Mouse (Mus musculus) CD4-positive, CD25-positive, alpha-beta regulatory T cell, adult 2 months (primary cell): ENCODE results near the gene Igf2bp3.
A peak's percentile ranks its signal among the peaks of the same experiment; 100 is the strongest.

Experiments used
- DNase-seq: peaks from one replicate; pipeline ENCODE4 v3.0.0-alpha.2; 2012; ENCODE audit warnings: low read depth, low spot score

The Igf2bp3 gene

DNA sequence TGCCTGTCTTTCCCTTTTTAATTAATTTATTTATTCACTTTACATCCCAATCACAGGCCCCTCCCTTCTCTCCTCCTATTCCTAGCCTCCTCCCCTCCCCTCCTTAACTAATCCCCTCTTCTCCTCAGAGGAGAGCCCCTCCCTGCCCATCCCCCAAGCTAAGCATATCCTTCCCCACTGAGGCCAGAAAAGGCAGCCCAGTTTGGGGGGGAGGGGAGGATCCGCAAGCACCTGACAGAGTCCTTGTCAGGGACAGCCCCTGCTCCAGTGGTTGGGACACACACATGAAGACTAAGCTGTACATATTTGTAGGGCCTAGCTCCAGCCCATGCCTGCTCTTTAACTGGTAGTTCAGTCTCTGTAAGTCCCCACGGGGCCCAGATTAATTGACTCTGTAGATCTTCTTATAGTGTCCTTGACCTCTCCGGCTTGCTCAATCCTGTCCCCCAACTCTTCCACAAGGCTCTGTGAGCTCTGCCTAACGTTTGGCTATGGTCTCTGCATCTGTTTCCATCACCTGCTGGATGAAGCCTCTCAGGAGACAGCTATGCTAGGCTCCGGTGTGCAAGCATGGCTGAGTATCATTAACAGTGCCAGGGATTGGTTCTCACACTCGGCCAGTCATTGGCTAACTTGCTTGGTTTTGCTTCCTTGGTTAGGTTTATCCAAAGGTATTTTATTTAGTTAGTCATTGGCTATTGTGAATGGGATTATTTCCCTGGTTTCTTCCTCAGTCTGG lies 82.2 kb downstream of the Igf2bp3 start:
- DNase-seq, result no peak

DNA sequence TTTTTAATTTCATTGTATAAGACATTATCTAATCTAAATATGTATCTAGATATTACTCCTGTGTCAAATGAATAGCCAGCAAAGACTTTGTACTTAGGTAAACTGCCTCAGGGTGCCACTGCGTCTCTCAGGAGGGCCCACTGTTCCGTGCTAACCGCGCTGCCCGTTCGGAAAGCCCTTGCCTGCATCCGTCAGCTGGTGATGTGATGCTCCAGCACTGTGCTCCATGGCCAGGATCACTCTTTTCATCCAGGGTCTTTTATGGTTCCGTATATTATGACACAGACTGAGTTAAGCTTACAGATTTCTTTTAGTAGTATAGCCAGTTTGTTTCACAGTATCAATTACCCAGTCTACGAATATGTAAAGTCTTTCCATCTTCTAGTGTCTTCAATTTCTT lies 82.9 kb downstream of the Igf2bp3 start:
- DNase-seq, result no peak

DNA sequence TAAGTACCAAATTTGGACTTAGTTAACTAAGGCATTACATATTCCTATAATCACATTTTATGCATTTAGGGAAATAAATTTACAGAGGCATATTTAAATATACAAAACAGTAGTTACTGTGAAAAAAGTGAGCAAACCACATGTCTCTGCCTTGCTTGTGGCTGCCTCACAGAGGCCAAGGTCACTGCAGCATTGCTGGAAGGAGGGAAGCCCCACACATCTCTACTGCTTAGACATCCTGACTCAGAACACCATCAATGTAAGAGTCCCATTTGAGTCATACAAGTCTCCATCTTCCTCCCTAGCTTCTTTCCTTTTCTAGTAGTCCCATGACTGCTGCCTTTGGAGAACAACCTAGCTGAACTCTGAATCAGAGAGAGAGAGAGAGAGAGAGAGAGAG lies 84.4 kb downstream of the Igf2bp3 start:
- DNase-seq, result no peak

DNA sequence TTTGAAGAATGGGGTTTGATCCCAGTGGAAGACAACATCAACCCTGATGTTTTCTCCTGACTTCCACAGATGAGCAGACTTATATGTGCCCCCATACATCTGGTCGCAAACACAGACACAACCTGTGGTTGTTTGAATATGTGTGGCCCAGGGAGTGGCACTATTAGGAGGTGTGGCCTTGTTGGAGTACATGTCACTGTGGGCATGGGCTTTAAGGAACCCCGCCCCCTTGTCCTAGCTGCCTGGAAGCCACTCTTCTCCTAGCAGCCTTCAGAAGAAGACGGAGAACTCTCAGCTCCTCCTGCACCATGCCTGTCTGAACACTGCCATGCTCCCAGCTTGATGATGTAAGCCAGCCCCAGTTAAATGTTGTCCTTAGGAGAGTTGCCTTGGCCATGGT lies 94.4 kb downstream of the Igf2bp3 start:
- no peak for DNase-seq

DNA sequence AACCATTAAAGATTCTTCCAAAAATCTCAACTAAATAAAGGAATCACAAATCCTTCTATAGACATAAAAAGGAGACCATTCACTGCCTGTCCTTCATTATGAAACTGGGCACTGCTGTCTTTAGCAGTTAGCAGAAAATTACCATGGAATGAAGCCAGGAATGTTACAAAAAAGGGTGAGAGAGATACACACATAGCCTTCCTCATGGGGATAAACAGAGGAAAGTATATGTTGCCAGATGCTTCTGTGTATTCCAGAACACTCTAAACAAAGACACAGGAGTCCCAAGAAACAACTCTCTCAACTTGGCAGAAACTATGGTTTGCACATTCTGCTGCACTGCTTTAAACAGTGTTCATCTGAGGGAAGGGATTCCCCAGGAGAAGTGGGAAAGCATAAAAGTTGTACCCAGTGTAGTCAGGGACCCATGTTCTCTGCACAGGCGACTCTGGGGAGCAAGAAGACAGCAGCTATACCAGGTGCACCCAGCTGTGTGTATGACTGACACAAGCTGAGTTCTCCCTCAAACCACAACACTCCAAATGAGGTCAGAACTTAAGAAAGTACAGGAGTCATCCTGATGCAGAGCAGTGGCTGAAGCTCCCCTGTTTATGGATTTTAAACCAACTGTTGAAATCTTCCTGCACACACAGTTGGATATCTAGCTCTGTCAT lies 95.2 kb downstream of the Igf2bp3 start:
- DNase-seq, result no peak

DNA sequence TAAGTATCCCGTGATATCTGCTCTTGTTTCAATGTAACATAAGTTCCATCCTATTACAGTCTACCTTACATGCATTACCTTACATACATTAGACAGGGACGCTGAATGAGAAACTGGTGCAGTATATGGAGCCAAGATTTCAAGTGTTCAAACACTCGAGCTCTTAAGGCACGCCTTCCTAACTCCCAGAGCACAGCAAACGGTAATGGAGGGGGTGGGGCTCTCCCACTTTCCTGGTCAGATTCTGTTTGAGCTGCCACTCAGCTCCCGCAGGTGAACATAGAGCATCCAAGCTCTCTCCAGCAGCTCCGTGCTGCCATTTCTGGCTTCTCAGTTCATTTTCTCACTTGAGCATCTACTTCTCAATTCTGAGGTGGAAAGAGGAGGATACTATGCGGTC lies 96.3 kb downstream of the Igf2bp3 start:
- DNase-seq, result no peak

DNA sequence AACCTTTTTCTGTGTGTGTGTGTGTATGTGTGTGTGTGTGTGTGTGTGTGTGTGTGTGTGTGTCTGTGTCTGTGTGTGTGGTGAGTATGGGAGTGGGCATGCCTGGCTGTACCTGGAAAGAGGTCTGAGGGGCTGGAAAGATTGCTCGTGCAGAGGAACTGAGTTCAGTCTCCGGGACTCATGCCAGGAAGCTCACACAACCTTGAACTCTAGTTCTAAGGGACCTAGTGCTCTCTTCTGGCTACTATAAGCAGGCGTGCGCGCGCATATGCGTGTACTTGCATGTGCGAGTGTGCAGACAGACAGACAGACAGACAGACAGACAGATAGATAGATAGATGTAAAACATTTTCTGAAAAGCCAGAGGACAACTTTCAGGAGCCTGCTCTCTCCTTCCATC lies 98.5 kb downstream of the Igf2bp3 start:
- DNase-seq, result no peak

DNA sequence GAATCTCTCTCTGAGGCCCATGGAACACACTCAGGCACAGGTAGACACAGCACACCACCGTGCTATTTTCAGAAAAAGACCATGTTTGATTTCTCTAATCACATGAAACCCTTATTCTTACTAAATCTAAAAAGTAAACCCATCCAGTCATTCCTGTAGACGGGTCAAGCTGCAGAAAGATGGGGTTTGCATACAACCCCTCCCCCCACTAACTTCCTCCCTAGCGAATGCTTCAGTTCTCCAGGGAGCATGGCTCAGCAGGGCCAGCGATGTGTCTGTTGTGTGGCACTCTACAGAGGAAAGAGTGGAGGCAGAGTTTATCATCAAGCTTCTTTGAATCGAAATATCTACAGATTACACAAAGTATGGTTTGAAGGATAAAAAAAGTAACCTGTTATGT lies 99.2 kb downstream of the Igf2bp3 start:
- no peak for DNase-seq

DNA sequence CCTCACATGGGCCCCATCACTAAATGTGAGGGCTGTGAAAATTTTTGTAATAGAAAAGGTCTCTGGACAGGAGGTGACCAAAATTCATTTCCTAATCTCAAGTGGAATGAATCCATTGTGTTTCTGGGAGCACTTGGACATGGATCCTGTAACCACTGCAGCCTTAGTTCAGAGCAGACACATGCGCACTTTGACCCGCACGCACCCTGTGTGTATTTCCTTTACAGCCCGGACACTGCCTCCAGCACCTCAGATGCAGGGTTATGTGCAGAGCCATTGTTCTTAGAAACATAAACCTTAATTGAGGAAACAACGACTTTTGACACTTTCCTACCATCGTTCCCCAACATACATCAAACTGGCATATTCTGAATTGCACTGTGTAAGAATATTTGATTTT lies 100.3 kb downstream of the Igf2bp3 start:
- DNase-seq, result no peak

DNA sequence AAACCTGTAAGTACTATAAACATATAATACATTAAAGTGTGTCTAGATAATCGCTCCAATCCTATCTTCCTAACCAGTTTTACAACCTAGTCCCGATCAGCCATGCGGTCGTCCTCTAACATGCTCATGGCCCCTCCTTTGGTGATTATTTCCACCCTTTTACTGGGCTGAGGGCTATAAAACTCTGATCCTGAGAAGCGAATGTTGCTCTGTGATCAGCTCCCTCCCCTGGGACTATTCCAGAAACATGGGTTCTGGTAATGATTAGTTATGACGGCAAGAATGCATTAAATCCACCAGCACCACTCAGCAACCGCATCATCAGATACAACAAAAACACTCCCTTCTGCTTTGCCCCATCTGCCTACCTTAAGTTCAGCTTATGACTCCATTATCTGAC lies 100.9 kb downstream of the Igf2bp3 start:
- DNase-seq, result no peak

DNA sequence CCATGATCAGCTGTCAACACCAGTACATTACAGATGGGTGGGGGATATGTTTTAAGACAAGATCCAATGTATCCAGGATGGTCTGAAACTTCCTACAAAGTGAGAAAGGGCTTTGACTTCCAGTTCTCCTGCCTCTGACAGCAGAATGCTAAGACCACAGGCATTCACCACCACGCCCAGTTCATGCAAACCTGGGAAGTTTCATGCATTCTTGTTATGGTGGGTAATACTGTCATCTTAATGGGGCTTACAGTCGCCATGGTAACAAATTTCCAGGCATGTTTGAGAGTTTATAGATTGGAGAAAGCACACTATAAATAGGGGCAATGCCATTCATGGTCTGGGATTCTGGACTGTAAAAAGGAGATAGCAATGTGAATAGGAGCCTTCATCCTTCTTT lies 105.6 kb downstream of the Igf2bp3 start:
- DNase-seq, result no peak

DNA sequence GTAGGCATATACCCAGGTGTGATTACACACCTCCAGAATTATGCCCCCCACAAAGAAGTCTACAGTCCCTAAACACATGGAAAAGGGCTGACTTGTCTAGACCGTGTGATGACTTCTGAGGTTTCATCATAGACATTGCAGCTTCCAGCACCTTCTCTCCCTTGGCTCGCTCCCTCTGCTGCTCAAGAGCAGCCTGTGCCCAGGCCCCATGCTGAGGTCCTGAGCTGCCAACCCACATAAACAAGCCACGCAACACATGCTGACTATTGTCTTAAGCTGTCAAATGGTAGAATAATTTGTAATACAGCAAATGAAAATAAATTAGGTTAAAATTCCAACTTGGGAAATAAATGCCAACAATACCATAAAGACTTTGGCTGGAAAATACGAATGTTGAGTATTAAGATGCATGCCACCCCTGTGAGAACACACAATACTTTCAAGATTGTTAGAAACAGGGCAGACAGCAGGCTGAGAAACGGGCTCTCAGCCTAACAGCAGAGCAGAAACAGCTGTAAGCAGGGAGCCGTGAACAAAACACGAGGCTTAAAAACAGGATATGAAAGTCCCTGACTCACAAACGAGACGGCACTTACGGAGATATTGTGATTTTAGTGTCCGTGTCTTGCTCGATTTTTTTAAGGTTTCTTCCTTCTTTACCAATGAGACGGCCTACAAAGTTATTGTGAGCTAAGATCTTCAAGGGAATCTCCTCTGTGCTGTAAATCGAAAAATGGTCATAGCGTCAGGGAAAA lies 107.8 kb downstream of the Igf2bp3 start:
- no peak for DNase-seq

DNA sequence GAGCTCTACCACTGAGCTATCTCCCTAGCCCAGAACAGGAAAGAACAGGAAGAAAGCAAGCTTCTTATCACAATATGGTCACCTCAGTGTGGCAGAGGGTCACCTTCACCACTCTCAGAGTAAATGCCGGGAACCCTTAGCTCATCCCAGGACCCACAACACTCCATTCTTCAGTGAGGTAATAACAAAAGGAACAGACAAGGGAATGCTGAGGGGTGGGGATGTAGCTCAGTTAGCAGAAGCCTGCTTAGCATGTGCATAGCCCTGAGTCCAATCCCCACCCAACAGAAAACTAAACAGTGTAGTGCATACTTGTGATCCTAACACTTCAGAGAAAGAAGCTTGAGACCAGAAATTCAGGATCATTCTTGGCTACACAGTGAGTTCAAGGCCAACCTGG lies 115.7 kb downstream of the Igf2bp3 start:
- DNase-seq, result no peak

DNA sequence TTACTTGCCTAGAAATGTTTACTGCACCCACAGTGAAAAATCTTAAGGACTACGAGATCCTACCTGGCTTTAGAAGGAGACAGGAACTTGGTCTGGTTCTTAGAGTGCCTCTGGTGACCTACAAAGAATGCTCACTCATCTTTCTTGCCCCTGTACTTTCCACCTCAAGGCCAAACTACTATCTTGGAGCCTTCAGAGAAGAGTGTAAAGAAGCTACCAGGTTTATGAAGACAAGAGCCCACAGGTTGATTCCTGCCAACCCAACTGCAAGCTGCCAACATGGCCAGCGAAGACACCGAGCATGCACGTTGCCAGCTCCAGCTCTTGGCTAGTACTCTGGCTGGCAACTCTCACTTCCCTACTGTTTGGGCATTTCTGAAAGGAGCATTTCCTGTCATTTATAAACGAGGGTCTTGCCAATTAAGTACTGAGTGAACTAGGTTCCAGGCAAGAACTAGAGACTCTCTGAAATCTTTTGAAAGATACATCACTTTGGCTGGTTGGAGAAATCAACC lies 117.1 kb downstream of the Igf2bp3 start:
- DNase-seq, result no peak

DNA sequence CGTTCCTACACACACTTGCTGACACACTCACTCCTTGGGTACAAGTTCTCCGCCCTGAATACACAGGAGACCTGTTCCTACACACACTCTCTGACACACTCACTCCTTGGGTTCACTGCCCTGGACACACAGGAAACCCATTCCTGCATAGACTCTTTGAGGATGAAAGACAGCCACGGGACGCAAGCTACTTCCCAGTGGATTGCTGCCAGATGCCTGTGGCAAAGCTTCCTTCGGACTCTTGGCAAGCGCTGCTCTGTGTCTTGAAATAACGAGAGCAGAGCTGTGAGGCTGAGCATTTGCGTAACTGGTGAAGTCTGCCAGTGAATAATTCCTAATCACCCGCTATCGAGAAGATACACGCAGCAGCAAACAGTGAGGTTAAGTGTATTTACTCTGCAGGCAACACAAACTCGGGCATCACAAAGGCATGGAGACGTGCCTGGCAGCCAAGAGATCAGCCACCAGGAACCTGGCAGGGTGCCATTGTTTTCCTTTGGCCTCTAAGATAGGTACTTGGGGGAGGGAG lies 117.8 kb downstream of the Igf2bp3 start:
- no peak for DNase-seq

DNA sequence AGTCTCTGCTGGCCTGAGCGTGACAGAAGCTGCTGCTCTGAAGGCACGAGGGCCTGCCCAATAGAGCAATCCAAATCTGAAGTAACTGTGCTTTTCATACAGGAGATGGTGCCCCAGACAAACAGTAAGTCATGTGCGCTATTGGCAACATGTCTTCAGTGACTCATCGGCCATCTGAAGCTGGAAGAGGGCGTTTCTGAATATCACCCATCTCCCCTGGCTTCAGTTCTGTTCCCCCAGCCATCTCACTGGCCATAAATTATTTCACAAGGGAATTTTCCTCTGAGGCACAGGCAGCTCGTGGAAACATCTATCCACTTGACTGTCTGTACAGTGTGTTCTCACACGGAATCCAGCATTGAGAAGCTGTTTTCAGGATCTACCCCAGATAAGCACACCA lies 118.3 kb downstream of the Igf2bp3 start:
- no peak for DNase-seq

DNA sequence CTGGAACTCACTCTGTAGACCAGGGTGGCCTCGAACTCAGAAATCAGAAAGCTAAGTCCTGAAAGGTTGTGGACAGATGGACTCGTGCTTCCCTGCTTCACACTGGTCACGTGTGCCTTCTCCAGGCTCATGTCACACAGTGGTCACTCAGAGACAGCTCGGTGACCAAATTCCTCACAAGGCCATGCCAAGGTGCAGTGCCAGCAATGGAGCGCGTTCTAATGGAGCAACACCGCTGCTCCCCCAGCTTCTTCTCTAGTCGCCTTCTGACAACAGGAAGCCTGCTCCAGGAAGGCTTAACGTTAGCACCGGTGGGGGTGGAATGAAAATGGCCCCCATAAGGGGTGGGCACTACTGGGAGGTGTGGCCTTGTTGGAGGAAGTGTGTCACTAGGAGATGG lies 119.8 kb downstream of the Igf2bp3 start:
- no peak for DNase-seq

DNA sequence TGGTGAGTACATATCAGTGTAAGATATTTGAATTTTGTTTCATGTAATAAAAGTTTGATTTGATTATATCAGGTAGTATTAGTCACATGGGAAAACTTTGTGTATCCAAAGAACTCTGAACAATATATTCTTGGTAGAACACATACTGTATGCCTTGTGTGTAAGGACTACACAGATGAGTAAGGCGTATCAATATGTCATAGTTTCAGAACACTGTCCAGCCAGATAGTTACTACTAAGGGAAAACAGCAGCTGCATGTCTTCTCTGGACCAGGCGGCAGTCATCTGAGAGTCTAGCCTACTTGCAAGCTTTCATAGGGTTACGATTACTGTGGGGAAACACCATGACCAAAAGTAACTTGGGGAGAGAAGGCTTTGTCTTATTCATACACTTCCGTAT lies 131.7 kb downstream of the Igf2bp3 start:
- no peak for DNase-seq

DNA sequence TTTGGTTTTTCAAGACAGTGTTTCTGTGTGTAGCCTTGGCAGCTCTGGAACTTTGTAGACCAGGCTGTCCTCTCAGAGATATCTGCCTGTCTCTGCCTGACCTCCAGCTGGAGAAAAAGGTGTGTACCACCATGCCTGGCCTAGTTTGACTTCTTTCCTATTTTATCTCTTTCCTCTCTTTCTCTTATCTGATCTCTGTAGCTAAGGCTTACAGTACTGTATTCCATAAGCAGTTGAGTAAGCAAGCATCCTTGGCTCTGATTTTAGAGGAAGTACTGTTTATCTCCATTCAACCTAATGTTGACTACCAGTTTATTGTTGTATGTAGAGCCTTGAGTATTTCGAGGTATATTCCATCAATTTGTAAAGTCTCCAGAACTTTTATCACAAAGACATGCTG lies 135.4 kb downstream of the Igf2bp3 start:
- no peak for DNase-seq

DNA sequence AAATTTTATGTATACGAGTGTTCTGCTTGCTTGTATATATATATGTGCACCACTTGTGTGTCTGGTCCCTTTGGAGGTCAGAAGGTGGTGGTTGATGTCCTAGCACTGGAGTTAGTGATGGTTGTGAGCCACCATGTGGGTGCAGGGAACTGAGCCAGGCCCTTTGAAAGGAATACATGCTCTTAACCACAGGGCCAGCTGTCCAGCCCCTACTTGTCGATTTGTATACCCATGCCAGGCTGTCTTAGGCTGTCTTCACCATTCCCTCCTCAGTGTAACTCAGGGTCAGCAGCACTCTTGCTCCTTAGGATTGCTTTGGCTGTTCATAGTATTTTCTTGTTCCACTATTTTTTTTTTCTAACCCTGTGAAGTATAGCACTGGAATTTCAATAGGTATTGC lies 136.9 kb downstream of the Igf2bp3 start:
- DNase-seq, result no peak

DNA sequence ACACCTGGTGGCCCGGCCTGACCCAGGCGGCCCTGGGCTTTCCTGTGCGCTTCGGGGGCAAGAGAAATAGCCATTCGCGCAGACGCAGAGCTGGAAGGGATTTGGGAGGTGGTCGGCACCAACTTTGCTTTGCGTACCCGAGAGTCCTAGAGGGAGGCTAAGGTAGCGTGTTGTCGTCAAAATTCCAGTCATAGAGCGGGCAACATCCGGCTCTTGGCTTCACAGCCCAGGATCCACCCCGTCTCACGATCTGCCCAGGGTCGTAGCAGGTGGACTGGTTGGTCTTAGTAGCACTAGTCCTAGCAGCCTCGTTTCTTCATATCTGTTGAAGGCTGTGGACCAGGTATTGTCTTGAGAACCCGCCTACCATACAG lies 140.7 kb downstream of the Igf2bp3 start:
- DNase-seq, result peak; percentile 54

DNA sequence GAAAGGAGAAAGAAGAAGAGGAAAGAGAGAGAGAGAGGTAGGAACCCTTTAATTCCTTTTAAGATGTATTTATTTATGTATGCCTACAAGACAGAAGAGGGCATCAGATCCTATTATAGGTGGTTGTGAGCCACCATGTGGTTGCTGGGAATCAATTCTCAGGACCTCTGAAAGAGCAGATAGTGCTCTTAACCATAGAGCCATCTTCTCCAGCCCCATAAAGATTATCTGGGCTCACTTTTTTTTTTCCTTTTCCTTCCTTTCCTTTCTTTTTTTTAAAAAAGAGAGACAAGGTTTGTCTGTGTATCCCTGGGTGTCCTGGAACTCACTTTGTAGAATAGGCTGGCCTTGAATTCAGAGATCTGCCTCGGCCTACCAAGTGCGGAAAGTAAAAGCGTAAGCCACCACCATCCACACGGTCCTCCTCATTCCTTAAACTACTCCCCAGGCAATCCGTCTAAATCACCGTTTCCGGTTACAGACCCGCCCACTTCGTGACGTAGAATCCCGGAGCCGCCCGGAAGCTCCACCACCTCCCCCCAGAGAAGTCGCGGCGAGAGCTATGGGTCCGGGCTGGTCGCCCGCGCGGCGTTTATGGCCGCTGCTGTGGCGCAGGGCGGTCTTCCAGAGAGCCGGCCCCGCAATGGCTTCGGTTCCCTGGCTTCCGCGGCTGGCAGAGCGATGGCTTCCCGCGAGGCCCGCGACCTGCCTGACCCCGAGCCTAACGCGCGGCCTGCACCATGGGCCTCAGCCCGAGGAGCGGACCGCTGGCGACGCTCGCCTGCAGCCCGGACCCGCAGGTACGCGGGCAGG lies 141.2 kb downstream of the Igf2bp3 start, which contains the start of gene Malsu1:
TSS of gene Malsu1 (plus strand) at position 492 of the 813 bp plus-strand sequence.
- peak; percentile 94 for DNase-seq
